Mouse (Mus musculus) midbrain, embryonic 14.5 days (tissue): ENCODE data around the gene Pax1. TPM values are rescaled to one million over a fixed set of nuclear protein-coding genes. Genes with fewer than 3 reads are reported as not detected.
A peak's percentile ranks its signal among the peaks of the same experiment; 100 is the strongest.

ENCODE experiments used
- ATAC-seq: fragments of 200-750 bp; cut with Nextera tagmentation; 2 replicates; pipeline ENCODE4 v1.8.0; 2017; ENCODE audit warnings: moderate number of reproducible peaks, moderate library complexity; ENCODE audit not compliant: low FRiP score, low TSS enrichment
- DNase-seq: peaks from one replicate; pipeline ENCODE4 v3.0.0-alpha.2; 2015
- H3K27ac ChIP-seq: fragments of 300-500 bp; sonication (generic); replicated peaks from 2 replicates; pipeline ENCODE4 v1.5.1; 2014; ENCODE audit warnings: mild to moderate bottlenecking, low read depth, low read length, moderate library complexity
- H3K27me3 ChIP-seq: fragments of 300-500 bp; sonication (generic); 2 replicates; pipeline ENCODE4 v1.6.1; 2014; ENCODE audit warnings: low read length, control low read depth, mixed read lengths; ENCODE audit not compliant: control insufficient read depth, insufficient read depth
- H3K36me3 ChIP-seq: fragments of 300-500 bp; sonication (generic); 2 replicates; pipeline ENCODE4 v1.6.1; 2014; ENCODE audit warnings: low read length, control low read depth; ENCODE audit not compliant: control insufficient read depth, insufficient read depth
- H3K4me1 ChIP-seq: fragments of 300-500 bp; sonication (generic); 2 replicates; pipeline ENCODE4 v1.6.1; 2014; ENCODE audit warnings: mild to moderate bottlenecking, antibody characterized with exemption, low read length, control low read depth; ENCODE audit not compliant: control insufficient read depth, insufficient read depth
- H3K4me2 ChIP-seq: fragments of 300-500 bp; sonication (generic); 2 replicates; pipeline ENCODE4 v1.6.1; 2014; ENCODE audit warnings: mild to moderate bottlenecking, low read length, moderate library complexity
- H3K4me3 ChIP-seq: fragments of 300-500 bp; sonication (generic); replicated peaks from 2 replicates; pipeline ENCODE4 v1.5.1; 2014; ENCODE audit warnings: low read depth, low read length
- H3K9ac ChIP-seq: fragments of 300-500 bp; sonication (generic); replicated peaks from 2 replicates; pipeline ENCODE4 v1.6.1; 2014; ENCODE audit warnings: mild to moderate bottlenecking, low read length, moderate library complexity
- H3K9me3 ChIP-seq: fragments of 300-500 bp; sonication (generic); 2 replicates; pipeline ENCODE4 v1.6.1; 2016; ENCODE audit warnings: low read length, control low read depth, mixed read lengths; ENCODE audit not compliant: control insufficient read depth
- WGBS: fragments of 180-500 bp; shearing (Covaris S2); extraction: QIAGEN DNeasy Blood & Tissue Kit; methylation state at CpG from one replicate; pipeline ENCODE4 v1.1.7; 2014; 5-methylcytosine and 5-hydroxymethylcytosine counted together
- polyA plus RNA-seq: library from polyadenylated mRNA; unstranded; fragments of >200 nt; fragmentation: Nextera tagmentation; extraction: Ambion mirVana; gene quantifications from 2 replicates; pipeline ENCODE4 v1.2.1, GENCODE M21; 2014

Gene Pax1
- polyA plus RNA-seq, 1 experiment from 2014 or later: not detected

GRCm38 (mm10) chr2:147433120-147433519, 71.4 kb downstream of the Pax1 start:
- Histone ChIP-seq H3K4me2 (no peak overlapping the region), H3K9ac (no peak overlapping the region), H3K4me1 (no peaks in the 10 kb centered on the region), H3K4me3 (no peak overlapping the region), H3K27ac (no peak overlapping the region), H3K36me3 (no peaks in the 10 kb centered on the region), H3K9me3 (no peaks in the 10 kb centered on the region), H3K27me3 (no peaks in the 10 kb centered on the region)
- DNase-seq (peak; percentile 45), ATAC-seq (no peak)
- WGBS: 31% methylated on average over 5 of the region's 5 CpGs

Other genes with a start within 250 kb of the Pax1 start
- gene Nkx2-2, start 167.7 kb upstream of the Pax1 start, polyA plus RNA-seq: 6.2 and 6.5 TPM in 2 replicates